Mouse (Mus musculus) stomach, embryonic 14.5 days (tissue): ENCODE measurements around the gene Gm5108. TPM values are rescaled to one million over a fixed set of nuclear protein-coding genes. Genes with fewer than 3 reads are reported as not detected.

Experiments
- ATAC-seq: fragments of 200-750 bp; cut with Nextera tagmentation; 2 replicates; pipeline ENCODE4 v1.8.0; 2017; ENCODE audit warnings: low read depth, moderate TSS enrichment; ENCODE audit not compliant: insufficient number of reproducible peaks, insufficient read depth, low FRiP score
- H3K27ac ChIP-seq: fragments of 300-500 bp; sonication (generic); 2 replicates; pipeline ENCODE4 v1.5.1; 2014; ENCODE audit warnings: mild to moderate bottlenecking, low read length, moderate library complexity, mixed read lengths
- H3K27me3 ChIP-seq: fragments of 300-500 bp; sonication (generic); 2 replicates; pipeline ENCODE4 v1.6.1; 2014; ENCODE audit warnings: low read length, control low read depth, mixed read lengths; ENCODE audit not compliant: control insufficient read depth, insufficient read depth
- H3K36me3 ChIP-seq: fragments of 300-500 bp; sonication (generic); 2 replicates; pipeline ENCODE4 v1.6.1; 2014; ENCODE audit warnings: mild to moderate bottlenecking, control low read depth, low read length, moderate library complexity, mixed read lengths; ENCODE audit not compliant: control insufficient read depth, insufficient read depth
- H3K4me1 ChIP-seq: fragments of 300-500 bp; sonication (generic); 2 replicates; pipeline ENCODE4 v1.6.1; 2014; ENCODE audit warnings: low read length, control low read depth, mixed read lengths; ENCODE audit not compliant: control insufficient read depth, insufficient read depth
- H3K4me2 ChIP-seq: fragments of 300-500 bp; sonication (generic); replicated peaks from 2 replicates; pipeline ENCODE4 v1.6.1; 2014; ENCODE audit warnings: low read depth, low read length, control low read depth
- H3K4me3 ChIP-seq: fragments of 300-500 bp; sonication (generic); 2 replicates; pipeline ENCODE4 v1.5.1; 2014; ENCODE audit warnings: low read depth, low read length, control low read depth
- H3K9ac ChIP-seq: fragments of 300-500 bp; sonication (generic); replicated peaks from 2 replicates; pipeline ENCODE4 v1.6.1; 2014; ENCODE audit warnings: low read depth, mild to moderate bottlenecking, control low read depth, low read length, moderate library complexity, mixed read lengths
- H3K9me3 ChIP-seq: fragments of 300-500 bp; sonication (generic); 2 replicates; pipeline ENCODE4 v1.6.1; 2016; ENCODE audit warnings: low read depth, low read length, control low read depth; ENCODE audit not compliant: control insufficient read depth
- WGBS: fragments of 180-500 bp; shearing (Covaris S2); extraction: QIAGEN DNeasy Blood & Tissue Kit; methylation state at CpG from one replicate; pipeline ENCODE4 v1.1.7; 2014; 5-methylcytosine and 5-hydroxymethylcytosine counted together
- polyA plus RNA-seq: library from polyadenylated mRNA; unstranded; fragments of >200 nt; fragmentation: Nextera tagmentation; extraction: Ambion mirVana; gene quantifications from 2 replicates; pipeline ENCODE4 v1.2.1, GENCODE M21; 2014

The Gm5108 gene
- not detected in 2 replicates for polyA plus RNA-seq

- Histone ChIP-seq H3K9me3 (no peaks in the 10 kb centered on the region), H3K36me3 (no peaks in the 10 kb centered on the region), H3K9ac (no peak within 1 kb of the TSS), H3K27ac (no peak within 1 kb of the TSS), H3K4me1 (no peaks in the 10 kb centered on the region), H3K4me3 (no peak within 1 kb of the TSS), H3K4me2 (no peak within 1 kb of the TSS), H3K27me3 (no peaks in the 10 kb centered on the region)
- WGBS: 81% methylated on average over 2 of the region's 2 CpGs
- ATAC-seq: no peak
These were observed at the start of gene Gm5108 for GRCm38 (mm10) chr5:67941369-67941768. Gene Gm5108 (plus strand): TSS chr5:67941669.

DNA sequence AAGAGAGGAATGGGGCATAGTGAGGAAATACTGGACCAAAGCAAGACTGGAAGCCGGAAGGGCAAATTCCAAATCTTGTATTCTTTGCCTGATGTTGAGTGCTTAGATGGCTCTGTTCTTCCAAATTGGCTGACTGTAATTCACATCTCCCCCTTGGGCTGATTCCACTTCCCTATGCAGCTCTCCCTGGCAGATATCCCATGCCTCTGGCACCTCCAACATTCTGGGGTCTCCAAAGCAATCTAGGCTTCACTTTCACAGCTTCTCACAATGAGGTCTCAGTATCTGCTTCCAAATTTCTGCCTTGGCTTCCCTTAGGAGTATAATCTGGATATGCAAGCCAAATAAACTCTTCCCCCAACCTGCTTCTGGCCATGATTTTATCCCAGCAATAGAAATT is 42.5 kb upstream of the Gm5108 start:
- Histone ChIP-seq H3K4me1 (no peaks in the 10 kb centered on the region), H3K4me3 (no peak overlapping the region), H3K36me3 (no peaks in the 10 kb centered on the region), H3K27me3 (no peaks in the 10 kb centered on the region), H3K4me2 (no peak overlapping the region), H3K9me3 (no peaks in the 10 kb centered on the region), H3K27ac (no peak overlapping the region), H3K9ac (no peak overlapping the region)
- ATAC-seq: no peak
- WGBS: 95% methylated on average over 1 of the region's 1 CpGs

- no peak overlapping the region for H3K4me2 ChIP-seq
- H3K36me3 ChIP-seq: no peaks in the 10 kb centered on the region
- H3K9me3 ChIP-seq: no peaks in the 10 kb centered on the region
- no peak overlapping the region for H3K9ac ChIP-seq
- ATAC-seq: no peak
- no peaks in the 10 kb centered on the region for H3K4me1 ChIP-seq
- no peaks in the 10 kb centered on the region for H3K27me3 ChIP-seq
- no peak overlapping the region for H3K4me3 ChIP-seq
- WGBS: 60% methylated on average over 2 of the region's 2 CpGs
- no peak overlapping the region for H3K27ac ChIP-seq
These were observed 36.9 kb upstream of the Gm5108 start for GRCm38 (mm10) chr5:67904555-67904954.

- Histone ChIP-seq H3K27ac (no peak overlapping the region), H3K36me3 (no peaks in the 10 kb centered on the region), H3K9ac (no peak overlapping the region), H3K4me2 (no peak overlapping the region), H3K4me1 (no peaks in the 10 kb centered on the region), H3K4me3 (no peak overlapping the region), H3K9me3 (no peaks in the 10 kb centered on the region), H3K27me3 (no peaks in the 10 kb centered on the region)
- 51% methylated on average over 4 of the region's 4 CpGs for WGBS
- ATAC-seq: no peak
These were observed 10.9 kb upstream of the Gm5108 start for GRCm38 (mm10) chr5:67930584-67930983.

GRCm38 (mm10) chr5:67931623-67932022 is 9.8 kb upstream of the Gm5108 start:
- no peaks in the 10 kb centered on the region for H3K36me3 ChIP-seq
- no peaks in the 10 kb centered on the region for H3K4me1 ChIP-seq
- no peak overlapping the region for H3K9ac ChIP-seq
- no peak for ATAC-seq
- H3K4me3 ChIP-seq: no peak overlapping the region
- H3K4me2 ChIP-seq: no peak overlapping the region
- H3K27me3 ChIP-seq: no peaks in the 10 kb centered on the region
- H3K9me3 ChIP-seq: no peaks in the 10 kb centered on the region
- WGBS: 54% methylated on average over 2 of the region's 2 CpGs
- H3K27ac ChIP-seq: no peak overlapping the region

GRCm38 (mm10) chr5:67943199-67943598 is 1.7 kb downstream of the Gm5108 start:
- Histone ChIP-seq H3K4me3 (no peak overlapping the region), H3K27me3 (no peaks in the 10 kb centered on the region), H3K4me1 (no peaks in the 10 kb centered on the region), H3K4me2 (no peak overlapping the region), H3K36me3 (no peaks in the 10 kb centered on the region), H3K9me3 (no peaks in the 10 kb centered on the region), H3K9ac (no peak overlapping the region), H3K27ac (no peak overlapping the region)
- WGBS: 36% methylated on average over 2 of the region's 2 CpGs
- no peak for ATAC-seq

DNA sequence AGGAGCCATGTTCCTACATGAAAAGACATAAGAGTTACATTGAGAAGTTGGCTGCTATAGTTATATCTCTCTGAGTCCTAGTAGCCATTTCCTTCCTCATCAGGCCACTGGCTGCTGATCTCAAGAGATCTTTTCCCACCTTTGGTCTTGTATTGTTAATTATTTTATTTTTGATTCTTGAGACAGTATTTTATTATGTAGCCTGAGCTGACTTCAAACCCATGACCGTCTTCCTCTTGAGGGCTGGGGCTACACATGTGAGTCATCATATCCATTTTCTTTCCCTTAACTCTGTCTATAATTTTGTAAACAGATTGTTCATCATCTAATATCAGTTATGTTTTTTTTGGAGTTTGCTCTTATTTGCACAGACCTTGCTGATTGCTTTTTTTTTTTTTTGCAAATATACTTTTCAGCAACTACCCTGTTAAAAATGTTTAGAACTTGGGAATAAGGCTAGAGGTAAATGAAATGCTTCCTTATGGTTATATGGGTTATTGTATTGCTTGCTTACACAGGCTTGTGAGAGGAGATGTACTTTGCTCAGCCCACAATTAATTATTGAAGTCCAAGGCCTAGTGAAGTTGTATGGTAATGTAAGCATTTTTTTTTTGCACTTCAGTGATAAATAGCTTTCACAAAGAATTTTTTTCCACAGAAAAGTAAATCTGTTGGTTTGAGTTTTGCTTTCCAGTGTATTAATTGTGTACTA is 2.8 kb downstream of the Gm5108 start:
- 72% methylated on average over 1 of the region's 1 CpGs for WGBS
- no peak overlapping the region for H3K4me2 ChIP-seq
- no peaks in the 10 kb centered on the region for H3K27me3 ChIP-seq
- no peaks in the 10 kb centered on the region for H3K36me3 ChIP-seq
- ATAC-seq: no peak
- no peak overlapping the region for H3K27ac ChIP-seq
- no peaks in the 10 kb centered on the region for H3K9me3 ChIP-seq
- no peak overlapping the region for H3K9ac ChIP-seq
- H3K4me1 ChIP-seq: no peaks in the 10 kb centered on the region
- H3K4me3 ChIP-seq: no peak overlapping the region

GRCm38 (mm10) chr5:67946321-67946720 is 4.9 kb downstream of the Gm5108 start, which contains the start of gene Gm21905:
Gene Gm21905 (minus strand): TSS chr5:67946421.
- no peak for ATAC-seq
- no peaks in the 10 kb centered on the region for H3K27me3 ChIP-seq
- 81% methylated on average over 5 of the region's 5 CpGs for WGBS
- no peak within 1 kb of the TSS for H3K4me2 ChIP-seq
- no peak within 1 kb of the TSS for H3K27ac ChIP-seq
- H3K9me3 ChIP-seq: no peaks in the 10 kb centered on the region
- H3K9ac ChIP-seq: no peak within 1 kb of the TSS
- no peaks in the 10 kb centered on the region for H3K4me1 ChIP-seq
- H3K36me3 ChIP-seq: no peaks in the 10 kb centered on the region
- no peak within 1 kb of the TSS for H3K4me3 ChIP-seq

- H3K36me3 ChIP-seq: no peaks in the 10 kb centered on the region
- ATAC-seq: no peak
- H3K4me3 ChIP-seq: no peak overlapping the region
- no peaks in the 10 kb centered on the region for H3K27me3 ChIP-seq
- no peaks in the 10 kb centered on the region for H3K9me3 ChIP-seq
- H3K9ac ChIP-seq: no peak overlapping the region
- H3K27ac ChIP-seq: no peak overlapping the region
- no peak overlapping the region for H3K4me2 ChIP-seq
- no peaks in the 10 kb centered on the region for H3K4me1 ChIP-seq
These were observed 5.5 kb downstream of the Gm5108 start for GRCm38 (mm10) chr5:67947006-67947405.
